Mouse (Mus musculus) induced T-regulatory cell, adult 2 months (primary cell): Measurements from ENCODE around the gene Pnpla7.

Experiments used
- DNase-seq: peaks from one replicate; pipeline ENCODE4 v3.0.0-alpha.2; 2012; ENCODE audit warnings: low read depth

The Pnpla7 gene

DNA sequence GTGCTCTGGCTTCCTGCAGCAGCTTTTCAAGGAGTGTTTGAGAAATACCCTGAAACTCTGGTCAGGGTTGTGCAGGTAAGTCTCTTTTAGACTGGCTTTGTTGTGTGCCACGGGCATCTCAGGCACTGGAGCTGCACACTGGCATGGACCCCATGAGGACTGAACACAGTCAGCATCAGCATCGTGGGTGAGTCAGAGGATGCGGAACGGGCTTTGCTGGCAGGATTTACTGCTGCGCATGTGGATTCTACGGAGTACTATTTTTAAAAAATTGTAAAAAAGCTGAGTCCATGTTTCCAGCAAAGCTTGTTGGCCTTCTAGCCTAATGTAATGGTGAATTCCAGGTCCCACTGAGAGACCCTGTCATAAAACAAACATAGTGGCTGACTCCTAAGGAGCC lies 19.5 kb downstream of the Pnpla7 start:
- DNase-seq, result no peak

DNA sequence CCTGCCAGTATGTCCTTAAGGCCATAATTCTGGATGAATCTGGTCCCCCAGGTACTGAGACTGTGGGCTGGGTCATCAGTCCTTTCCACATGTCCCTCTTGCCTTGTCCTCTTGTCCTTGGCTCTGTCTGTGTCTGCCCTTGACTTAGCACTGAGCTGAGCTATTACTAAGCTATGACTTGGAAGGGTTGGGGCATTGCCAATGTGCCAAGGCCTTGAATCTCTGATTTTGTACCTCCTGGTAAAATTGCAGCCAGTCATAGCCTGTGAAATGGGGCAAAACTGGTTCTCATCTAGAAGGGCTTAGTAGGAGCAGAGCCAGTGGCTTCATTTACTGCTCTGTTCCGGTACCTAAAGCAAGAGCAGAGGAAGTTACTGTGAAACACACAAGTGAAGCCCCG lies 20.6 kb downstream of the Pnpla7 start:
- no peak for DNase-seq

DNA sequence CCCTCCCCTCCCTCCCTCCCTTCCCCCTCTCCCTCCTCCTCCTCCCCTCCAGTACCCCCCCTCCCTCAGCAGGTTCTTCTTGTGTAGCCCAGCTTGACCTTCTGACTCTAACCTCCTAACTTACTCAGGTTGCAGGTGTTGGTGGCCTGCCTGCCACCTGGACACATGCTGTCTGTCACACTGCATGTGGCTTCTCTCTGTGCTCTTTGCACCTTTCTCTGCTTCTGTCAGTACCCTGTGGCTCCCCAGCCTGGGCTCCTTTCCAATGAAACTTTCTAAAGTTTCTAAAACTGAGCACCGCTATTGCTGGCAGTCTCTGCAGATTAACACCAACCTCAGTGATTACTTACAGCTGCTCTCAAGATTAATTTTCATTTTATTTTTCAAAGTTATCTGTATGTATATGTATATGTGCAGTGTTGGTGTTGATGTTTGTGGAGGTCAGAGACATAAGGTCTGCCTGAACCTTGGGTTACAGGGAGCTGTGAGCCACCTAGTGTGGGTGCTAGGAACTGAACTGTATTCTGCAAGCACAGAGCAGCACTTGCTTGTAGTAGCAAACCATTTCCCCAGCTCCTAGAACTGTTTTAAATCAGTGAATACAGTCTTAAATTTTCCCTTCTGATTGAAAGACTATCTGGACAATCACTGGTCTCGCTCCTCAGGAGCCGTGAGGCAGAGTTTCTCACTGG lies 24.9 kb downstream of the Pnpla7 start:
- DNase-seq, result peak; percentile 52

DNA sequence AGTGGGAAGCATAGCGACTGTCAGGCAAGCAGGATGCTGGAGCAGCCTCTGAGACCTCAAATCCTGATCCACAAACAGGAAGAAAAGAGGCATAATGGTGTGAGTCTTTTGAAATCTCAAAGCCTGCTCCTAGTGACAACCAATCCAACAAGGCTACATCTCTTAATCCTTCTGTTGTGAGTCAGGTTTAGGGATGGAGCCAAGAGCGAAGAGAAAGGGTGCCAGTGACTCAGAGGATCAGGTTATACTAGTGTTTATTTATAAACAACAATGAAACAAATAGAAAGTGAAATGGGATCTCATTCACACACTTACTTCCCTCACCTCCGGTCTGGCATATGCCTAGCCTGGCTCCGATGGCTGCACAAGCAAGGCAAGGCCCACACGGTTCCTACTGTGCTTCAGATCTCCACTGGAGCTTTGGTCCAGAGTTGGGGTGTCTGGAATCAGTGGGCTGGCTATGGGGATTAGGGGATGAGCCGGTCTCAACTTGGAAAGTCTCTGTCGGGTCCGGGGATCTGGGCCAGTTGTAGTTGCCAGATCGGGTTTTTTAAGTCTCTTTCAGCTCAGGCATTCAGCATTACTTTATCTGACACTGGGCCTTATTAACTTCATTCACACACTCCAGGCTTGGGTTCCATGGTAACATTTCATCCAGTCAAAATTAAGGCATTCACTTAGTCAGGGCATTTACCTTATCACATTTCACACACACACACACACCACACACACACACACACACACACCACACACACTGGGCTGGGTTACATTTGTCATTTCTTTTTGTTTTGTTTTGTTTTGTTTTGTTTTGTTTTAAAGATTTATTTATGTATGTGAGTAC lies 28.3 kb downstream of the Pnpla7 start:
- DNase-seq, result no peak

DNA sequence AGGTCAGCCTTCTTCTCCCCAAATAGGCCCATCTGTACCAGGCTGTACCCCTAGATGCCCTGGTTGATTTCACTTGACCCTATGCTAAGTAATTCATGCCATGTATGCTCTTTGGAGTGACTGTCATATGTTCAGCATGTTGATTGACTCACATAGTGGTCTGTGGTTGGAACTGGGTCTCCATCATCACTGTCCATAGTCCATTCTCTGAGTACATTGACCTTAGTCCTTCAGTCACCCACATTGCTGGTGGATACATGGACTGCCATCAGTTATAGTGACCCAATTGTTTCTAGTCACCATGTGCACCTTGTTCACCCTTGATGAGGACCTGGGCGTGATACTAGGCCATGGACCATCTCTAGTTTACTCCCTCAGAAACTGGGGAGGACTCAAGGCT lies 30.9 kb downstream of the Pnpla7 start:
- no peak for DNase-seq

DNA sequence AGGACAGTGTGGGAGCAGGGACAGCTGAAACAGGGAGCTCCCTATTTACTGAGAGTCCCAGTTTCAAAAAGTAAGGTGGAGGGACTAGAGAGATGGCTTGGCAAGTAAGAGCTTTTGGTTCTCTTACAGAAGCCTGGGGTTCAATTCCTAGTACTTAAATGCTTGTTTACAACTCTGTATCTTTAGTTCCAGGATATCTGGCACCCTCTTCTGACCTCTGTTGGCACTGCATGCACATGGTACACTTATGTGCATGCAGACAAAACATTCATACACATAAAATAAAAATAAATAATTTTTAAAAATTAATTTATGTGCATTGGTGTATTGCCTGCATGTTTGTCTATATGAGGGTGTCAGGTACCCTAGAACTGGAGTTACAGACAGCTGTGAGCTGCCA lies 32.4 kb downstream of the Pnpla7 start:
- DNase-seq, result peak; percentile 53

DNA sequence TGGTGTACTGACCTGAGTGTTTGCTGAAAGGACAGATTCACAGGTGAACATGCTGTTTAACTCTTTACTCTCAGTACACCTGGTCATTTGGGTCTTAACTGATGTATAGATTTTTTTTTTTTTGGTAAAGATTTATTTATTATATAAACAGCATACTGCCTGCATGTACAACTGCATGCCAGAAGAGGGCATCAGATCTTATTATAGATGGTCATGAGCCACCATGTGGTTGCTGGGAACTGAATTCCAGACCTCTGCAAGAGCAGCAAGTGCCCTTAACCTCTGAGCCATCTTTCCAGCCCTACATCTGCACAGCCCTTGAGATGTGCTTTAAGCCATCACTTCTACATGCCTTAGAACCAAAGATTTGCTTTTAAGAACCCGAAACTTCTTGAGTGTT lies 46.8 kb downstream of the Pnpla7 start:
- DNase-seq, result peak; percentile 7

DNA sequence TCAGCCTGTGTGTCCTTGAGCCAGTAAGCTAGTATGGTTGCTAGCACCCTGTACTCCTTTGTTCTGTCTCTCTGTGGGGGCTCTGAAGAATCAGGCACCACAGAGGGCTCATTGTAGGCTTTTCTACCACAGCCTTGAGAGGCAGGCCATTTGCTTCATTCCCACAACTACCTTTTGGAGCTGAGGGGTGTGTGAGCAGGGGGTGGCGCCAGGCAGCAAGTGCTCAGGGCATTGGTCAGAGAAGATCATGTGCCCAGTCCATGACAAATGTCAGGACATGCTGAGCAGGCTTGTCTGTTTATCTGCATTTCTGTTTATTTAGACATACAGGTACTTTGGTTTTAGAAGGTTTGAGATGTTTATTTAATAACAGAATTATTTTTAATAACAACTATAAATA lies 49.3 kb downstream of the Pnpla7 start:
- no peak for DNase-seq

DNA sequence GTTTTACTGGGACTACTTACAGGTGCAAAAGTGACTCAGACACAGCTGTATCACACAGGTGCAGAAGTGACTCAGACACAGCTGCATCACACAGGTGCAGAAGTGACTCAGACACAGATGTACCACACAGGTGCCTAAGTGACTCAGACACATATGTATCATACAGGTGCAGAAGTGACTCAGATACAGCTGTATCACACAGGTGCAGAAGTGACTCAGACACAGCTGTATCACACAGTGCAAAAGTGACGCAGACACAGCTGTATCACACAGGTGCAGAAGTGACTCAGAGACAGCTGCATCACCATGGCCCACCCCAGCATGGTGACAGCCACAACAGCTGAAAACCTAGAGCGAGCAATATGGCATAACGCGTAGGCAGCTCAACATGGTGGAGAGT lies 59.2 kb downstream of the Pnpla7 start:
- DNase-seq, result no peak

DNA sequence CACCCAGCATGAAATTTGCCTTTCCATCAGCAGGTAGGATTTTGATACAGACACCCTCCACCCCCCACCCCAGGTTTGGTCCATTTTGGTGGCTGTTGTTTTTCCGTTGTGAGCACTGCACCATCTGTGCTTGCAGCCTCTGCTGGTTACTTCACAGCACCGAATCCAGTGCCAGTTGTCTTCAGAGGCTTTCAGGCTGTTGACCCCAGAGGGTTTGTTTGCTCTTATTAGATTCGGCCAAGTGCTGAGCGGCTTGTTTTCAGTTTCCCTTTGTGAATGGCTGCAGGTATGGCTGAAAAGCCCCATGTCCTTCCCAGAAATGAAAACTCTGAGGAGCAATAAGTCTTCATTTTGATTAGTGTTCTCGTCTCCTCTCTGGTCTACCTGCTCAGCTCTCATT lies 64.3 kb downstream of the Pnpla7 start:
- no peak for DNase-seq

DNA sequence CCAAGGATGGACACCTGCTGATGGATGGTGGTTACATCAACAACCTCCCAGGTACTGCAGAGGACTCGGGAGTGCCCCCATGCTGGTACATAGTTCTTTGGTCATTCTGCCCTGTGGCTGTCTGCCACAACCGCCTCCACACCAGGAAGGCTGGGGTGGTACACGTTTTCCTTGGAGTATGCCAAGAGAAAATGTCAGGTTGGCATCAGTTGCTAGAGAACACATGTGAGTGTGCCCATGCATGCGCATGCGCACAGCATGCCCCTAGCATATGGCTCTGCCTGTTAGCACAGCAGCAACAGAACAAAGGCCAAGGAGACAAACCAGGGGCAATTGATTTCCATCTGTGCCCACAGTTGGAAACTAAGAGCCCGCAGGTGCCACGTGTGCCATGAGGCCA lies 75.1 kb downstream of the Pnpla7 start:
- DNase-seq, result no peak

DNA sequence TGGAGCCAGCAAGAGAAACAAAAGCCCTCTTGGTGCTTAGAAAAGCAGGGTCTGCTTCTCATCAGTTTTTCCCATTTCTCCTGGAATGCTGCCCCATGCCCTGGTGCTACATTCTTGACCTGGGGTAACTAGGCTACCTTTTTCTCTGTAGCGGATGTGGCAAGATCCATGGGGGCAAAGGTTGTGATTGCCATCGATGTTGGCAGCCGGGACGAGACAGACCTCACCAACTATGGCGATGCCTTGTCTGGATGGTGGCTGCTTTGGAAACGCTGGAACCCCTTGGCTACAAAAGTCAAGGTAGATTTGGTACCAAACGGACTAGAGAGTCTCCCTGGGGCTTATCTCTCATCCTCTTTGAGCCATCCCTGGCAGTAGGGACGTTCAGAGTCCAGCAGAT lies 75.6 kb downstream of the Pnpla7 start:
- DNase-seq, result no peak

DNA sequence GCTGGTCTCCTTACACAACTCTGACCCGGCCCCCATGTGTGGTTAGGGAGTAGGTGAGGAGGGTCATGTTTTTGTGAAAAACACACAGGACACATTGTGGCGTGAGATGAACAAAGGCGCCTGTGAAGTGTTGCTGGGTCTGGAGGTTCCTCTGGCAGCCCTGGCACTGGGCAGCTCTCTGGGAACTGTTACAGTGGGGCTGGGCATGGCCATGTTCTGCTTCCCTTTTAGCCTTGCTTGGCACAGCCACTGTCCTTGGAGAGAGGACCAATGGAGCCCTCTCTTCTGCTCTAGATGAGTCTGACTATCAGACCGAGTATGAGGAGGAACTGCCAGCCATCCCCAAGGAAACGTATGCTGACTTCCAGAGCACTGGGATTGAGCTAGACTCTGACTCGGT lies 77.3 kb downstream of the Pnpla7 start:
- no peak for DNase-seq

DNA sequence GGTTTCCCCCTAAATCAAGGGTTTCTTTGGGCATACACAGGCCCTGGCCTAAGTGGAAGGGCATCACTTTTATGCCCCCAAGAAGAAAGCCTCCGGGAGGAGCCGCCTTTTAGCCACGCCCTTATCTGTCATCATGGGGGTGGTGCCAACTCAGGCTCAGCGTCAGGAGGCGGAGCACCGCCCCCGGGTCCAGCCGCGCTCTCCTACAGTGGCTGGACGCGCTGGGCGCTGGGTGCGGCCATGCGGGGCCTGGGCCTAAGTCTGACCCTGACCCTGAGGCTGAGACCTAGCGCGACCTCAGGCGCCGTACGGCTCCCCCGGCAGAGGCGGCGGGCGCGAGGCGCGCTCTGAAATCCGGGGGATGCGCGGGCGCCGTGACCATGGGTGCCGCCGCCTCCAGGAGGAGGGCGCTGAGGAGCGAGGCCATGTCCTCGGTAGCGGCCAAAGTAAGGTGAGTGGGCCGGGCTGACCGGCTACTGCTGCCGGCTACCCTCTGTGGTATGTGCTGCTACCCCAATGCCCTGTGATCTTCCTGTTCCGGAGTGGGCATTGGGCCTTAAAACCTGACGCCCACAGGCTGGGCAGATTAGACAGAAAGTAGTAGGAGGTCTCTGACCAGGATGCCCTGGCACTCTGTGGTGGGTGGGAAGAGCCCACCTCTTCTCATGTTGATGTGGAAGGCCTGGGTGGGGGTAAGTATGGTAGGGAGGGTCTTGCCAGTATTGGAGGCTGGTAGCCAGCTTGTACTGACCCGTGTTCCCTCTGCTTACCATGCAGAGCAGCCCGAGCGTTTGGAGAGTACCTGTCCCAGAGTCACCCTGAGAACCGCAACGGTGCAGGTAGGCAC lies 78.6 kb downstream of the Pnpla7 start, which contains the start of gene Nsmf:
Gene Nsmf, plus strand, starts transcription at position 135 of the 847 bp plus-strand sequence.
- peak; percentile 89 for DNase-seq

DNA sequence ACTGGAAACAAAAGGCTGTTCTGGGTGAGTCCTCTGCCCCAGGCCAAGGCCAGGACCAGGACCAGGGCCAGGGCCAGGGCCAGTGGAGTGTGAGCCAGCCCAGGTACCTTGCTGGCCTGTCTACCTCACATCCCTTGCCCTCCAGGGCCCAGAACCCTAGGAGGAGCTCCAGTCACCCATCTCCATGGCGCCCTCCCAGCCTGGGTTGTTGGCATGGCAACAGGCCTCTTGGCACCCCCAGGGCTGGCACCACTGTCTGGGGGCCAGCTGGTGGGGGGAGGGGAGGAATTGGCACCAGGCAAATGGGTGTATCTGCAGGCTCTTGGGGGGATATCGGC lies 79.2 kb downstream of the Pnpla7 start:
- DNase-seq, result peak; percentile 30

DNA sequence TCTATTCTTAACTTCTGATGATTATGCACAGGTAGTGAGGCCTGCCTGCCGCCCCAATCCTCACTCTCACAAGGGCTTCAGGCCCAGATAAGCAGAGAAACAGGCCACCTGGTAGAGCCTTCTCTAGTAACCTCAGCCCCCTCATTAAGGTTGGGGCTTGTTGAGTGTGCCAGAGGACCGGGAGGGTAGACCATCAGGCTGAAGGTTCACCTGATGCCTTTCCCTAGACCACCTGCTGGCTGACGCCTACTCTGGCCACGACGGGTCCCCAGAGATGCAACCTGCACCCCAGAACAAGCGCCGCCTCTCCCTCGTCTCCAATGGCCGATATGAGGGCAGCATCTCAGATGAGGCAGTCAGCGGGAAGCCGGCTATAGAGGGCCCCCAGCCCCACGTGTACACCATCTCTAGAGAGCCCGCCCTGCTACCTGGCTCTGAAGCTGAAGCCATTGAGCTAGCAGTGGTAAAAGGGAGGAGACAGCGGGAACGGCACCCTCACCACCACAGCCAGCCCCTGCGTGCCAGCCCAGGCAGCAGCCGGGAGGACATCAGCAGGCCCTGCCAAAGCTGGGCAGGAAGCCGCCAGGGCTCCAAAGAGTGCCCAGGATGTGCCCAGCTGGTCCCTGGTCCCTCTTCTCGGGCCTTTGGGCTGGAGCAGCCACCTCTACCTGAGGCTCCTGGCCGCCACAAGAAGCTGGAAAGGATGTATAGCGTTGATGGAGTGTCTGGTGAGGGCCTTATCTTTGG lies 79.7 kb downstream of the Pnpla7 start:
- DNase-seq, result no peak

DNA sequence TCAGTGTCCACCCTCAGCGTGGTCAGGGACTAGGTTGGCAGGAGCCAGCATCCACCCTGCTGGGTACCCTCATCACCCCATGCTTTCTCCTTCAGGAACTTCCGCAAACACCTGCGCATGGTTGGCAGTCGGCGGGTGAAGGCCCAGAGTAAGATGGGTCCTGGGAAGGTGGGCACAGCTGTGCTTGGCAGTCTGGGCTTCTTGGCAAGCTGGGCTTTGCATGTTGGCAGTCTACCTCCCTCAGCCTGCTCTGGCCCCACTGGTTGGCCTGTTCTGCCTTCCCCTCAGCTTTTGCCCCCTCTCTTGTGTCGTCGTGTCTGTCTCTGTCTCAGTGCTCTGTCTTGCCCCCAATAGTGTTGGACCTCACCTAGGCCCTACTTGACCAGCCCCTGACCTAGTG lies 83.1 kb downstream of the Pnpla7 start:
- DNase-seq, result no peak

DNA sequence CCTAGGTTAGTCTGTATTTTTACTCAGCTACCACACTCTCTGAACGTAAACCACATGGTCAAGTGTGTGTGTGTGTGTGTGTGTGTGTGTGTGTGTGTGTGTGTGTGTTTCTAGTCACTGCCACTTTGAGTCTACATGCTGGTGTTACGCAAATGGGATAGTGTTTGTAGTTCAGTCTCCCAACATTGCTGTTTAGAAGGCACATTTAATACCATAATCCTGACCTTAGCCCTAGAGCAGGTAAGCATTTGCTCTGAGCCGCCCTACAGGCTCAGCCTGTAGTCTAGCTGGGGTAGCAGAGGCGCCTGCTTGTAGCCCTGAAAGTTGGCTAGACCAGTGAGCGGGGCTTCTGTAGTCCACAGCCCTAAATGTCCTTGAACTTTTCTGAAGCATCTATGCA lies 87.7 kb downstream of the Pnpla7 start:
- DNase-seq, result no peak

DNA sequence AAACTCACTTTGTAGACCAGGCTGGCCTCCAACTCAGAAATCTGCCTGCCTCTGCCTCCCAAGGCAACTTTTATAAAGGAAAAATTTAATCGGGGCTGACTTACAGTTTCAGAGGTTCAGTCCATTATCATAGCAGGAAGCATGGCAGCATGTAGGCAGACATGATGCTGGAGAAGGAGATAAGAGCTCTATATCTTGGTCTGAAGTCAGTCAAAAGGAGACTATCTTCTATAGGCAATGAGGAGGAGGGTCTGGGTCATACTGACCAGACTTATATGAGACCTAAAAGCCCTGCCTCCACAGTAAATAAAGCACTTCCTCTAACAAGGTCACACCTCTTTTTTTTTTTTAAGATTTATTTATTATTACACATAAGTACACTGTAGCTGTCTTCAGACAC lies 88.5 kb downstream of the Pnpla7 start:
- DNase-seq, result no peak

DNA sequence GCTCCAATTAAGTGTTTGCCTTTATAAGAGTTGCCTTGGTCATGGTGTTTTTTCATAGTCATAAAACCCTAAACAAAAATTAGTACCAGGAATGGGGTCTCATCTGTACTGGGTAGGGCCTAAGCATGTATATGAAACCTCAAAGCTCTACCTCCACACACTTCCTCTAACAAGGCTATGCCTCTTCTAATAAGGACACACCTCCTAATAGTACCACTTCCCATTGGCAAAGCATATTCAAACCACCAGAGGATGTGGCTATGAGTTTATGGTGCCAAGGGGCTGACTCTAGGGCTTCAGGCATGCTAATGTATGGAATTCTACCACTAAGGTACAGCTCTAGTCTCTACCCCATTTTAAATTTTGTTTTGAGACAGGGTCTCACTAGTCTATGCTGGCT lies 89.7 kb downstream of the Pnpla7 start:
- DNase-seq, result no peak

DNA sequence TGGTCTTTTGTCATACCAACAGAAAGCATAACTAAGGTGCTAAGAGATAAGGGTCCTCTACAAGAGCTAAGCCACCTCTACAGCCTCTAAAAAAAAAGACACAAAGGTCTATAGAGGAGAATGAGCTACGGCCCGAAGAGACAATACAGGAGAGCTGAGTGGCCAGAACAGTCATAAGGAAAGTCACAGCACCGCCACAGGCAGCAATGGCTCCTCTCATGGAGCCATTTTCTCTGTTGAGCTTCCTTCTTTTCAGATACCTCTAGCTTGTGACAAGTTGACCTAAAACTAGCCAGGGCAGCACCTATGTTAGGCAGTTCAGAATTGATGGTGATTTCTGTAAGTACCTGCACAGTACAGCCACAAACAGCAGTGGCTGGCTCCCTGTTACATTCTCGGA lies 90.7 kb downstream of the Pnpla7 start:
- no peak for DNase-seq

DNA sequence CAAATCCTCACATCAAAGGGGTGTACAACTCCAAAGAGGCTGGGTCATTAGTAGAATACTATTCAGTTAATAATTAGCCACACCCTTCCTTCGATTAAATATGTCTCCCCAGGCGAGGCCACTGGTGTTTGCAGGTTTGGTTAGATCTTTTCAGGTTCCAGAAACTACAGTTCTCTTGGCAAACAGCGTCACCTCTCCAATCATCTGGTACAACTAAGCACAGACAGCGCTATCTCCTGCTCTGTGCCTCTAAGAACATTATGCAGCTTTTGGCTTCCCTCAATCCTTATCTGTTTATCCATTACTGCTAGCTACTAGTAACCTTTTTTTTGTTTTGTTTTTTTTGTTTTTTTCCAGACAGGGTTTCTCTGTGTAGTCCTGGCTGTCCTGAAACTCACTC lies 93.7 kb downstream of the Pnpla7 start:
- DNase-seq, result no peak
